Mouse (Mus musculus) colon, adult 2 months (tissue): ENCODE measurements around the gene Gm28044. TPM values are rescaled to one million over a fixed set of nuclear protein-coding genes. Genes with fewer than 3 reads are reported as not detected.

ENCODE experiments used
- polyA plus RNA-seq: library from polyadenylated mRNA; depleted of rRNA; stranded (reverse); fragments of >200 nt; gene quantifications from 2 replicates; pipeline ENCODE4 v1.2.3, GENCODE M21; 2012; rRNA removed

Gene Gm28044
- polyA plus RNA-seq = not detected in 2 replicates

GRCm38 (mm10) chr13:67360131-67360744 is at the start of gene Gm28044, which contains the start of gene Zfp953:
Gm28044 (minus strand) TSS chr13:67360536.
Zfp953 (minus strand) TSS chr13:67360605.

GRCm38 (mm10) chr13:67399183-67399903 is 39.0 kb upstream of the Gm28044 start, which contains the start of gene Zfp429:
Zfp429 (minus strand) TSS chr13:67399819.

GRCm38 (mm10) chr13:67375050-67375911 is 14.9 kb upstream of the Gm28044 start, which contains the start of the genes Gm28041 and Zfp456:
Gm28041 (minus strand) TSS chr13:67375733.
Zfp456 (minus strand) TSS chr13:67375810.

GRCm38 (mm10) chr13:67332019-67332724 is 28.2 kb downstream of the Gm28044 start, which contains the start of gene Zfp595:
Zfp595 (minus strand) TSS chr13:67332570.

GRCm38 (mm10) chr13:67305822-67306672 is 54.3 kb downstream of the Gm28044 start, which contains the start of gene Zfp457:
Zfp457 (minus strand) TSS chr13:67306485.

GRCm38 (mm10) chr13:67278314-67278713 is 82.0 kb downstream of the Gm28044 start, which contains the start of gene Zfp458:
Zfp458 (minus strand) TSS chr13:67278466.

Other genes starting within 250 kb of the Gm28044 start
- 0.05 TPM in 1 of 2 replicates, not detected in the other for gene Rslcan18, start 244.3 kb downstream of the Gm28044 start, polyA plus RNA-seq
- 0.16 TPM in 2 replicates for gene Zfp759, start 238.9 kb downstream of the Gm28044 start, polyA plus RNA-seq
- 0.31 and 1.3 TPM in 2 replicates for gene Rsl1, start 187.4 kb downstream of the Gm28044 start, polyA plus RNA-seq
- gene Zfp455, start 166.0 kb downstream of the Gm28044 start, polyA plus RNA-seq = 0.05 and 0.17 TPM in 2 replicates
- 0.23 and 0.35 TPM in 2 replicates for gene Zfp458, start 82.1 kb downstream of the Gm28044 start, polyA plus RNA-seq
- 0.97 and 1.0 TPM in 2 replicates for gene Zfp457, start 54.1 kb downstream of the Gm28044 start, polyA plus RNA-seq
- 0.31 TPM in 2 replicates for gene Zfp595, start 28.0 kb downstream of the Gm28044 start, polyA plus RNA-seq
- 0.09 and 0.12 TPM in 2 replicates for gene Zfp953, start 69 bp upstream of the Gm28044 start, polyA plus RNA-seq
- not detected in 2 replicates for gene Gm28041, start 15.2 kb upstream of the Gm28044 start, polyA plus RNA-seq
- gene Zfp456, start 15.3 kb upstream of the Gm28044 start, polyA plus RNA-seq = 0.06 and 0.15 TPM in 2 replicates
- 0.62 and 1.6 TPM in 2 replicates for gene Zfp429, start 39.3 kb upstream of the Gm28044 start, polyA plus RNA-seq
- gene Zfp459, start 60.9 kb upstream of the Gm28044 start, polyA plus RNA-seq = 0.19 and 0.37 TPM in 2 replicates
- gene Zfp874a, start 91.1 kb upstream of the Gm28044 start, polyA plus RNA-seq = 0.35 and 0.38 TPM in 2 replicates
- 0.61 and 1.3 TPM in 2 replicates for gene Zfp874b, start 123.7 kb upstream of the Gm28044 start, polyA plus RNA-seq
- gene Zfp58, start 140.0 kb upstream of the Gm28044 start, polyA plus RNA-seq = 0.43 and 0.49 TPM in 2 replicates
- not detected in 2 replicates for gene Gm26965, start 165.6 kb upstream of the Gm28044 start, polyA plus RNA-seq
- gene Zfp87, start 165.6 kb upstream of the Gm28044 start, polyA plus RNA-seq = 11.0 and 11.9 TPM in 2 replicates
- gene Zfp748, start 193.3 kb upstream of the Gm28044 start, polyA plus RNA-seq = 2.3 and 2.7 TPM in 2 replicates
- 0.19 TPM in 2 replicates for gene Zfp729b, start 249.2 kb upstream of the Gm28044 start, polyA plus RNA-seq